Mouse (Mus musculus) adipocyte (in vitro differentiated cells): Measurements from ENCODE around the gene Mtap.

Experiments
- DNase-seq: peaks from one replicate; pipeline ENCODE4 v3.0.0-alpha.2; 2016; ENCODE audit warnings: low spot score

Mtap gene

GRCm38 (mm10) chr4:89212178-89212577 lies 75.3 kb downstream of the Mtap start:
- no peak for DNase-seq
